Mouse (Mus musculus): Measurements from ENCODE around the gene Hoxa11. TPM values are rescaled to one million over a fixed set of nuclear protein-coding genes. Genes with fewer than 3 reads are reported as not detected.
A peak's percentile ranks its signal among the peaks of the same experiment; 100 is the strongest.

The Hoxa11 gene
- polyA plus RNA-seq, 1 experiment: not detected

- no peaks in the 10 kb centered on the region for H3K36me3 ChIP-seq (ENCODE audit: control insufficient read depth, insufficient read depth, low read length, poor library complexity, severe bottlenecking)
- no peaks in the 10 kb centered on the region for H3K9me3 ChIP-seq (replicated peaks; ENCODE audit: control insufficient read depth, insufficient read depth, low read length, poor library complexity, severe bottlenecking)
- H3K9ac ChIP-seq (ENCODE audit: low read depth, poor library complexity, severe bottlenecking): peak overlapping the region; percentile 50
- TF ChIP-seq CTCF (IDR thresholded peaks at IDR 0.05; ENCODE audit: low read depth, low read length): no peak
- TF ChIP-seq EP300 (IDR thresholded peaks at IDR 0.05; ENCODE audit: insufficient read depth, low read depth, low read length): no peak
- TF ChIP-seq POLR2A (IDR thresholded peaks at IDR 0.05; ENCODE audit: insufficient read depth, low read length): no peak
- no peaks in the 10 kb centered on the region for H3K4me1 ChIP-seq (ENCODE audit: control insufficient read depth, insufficient read depth, low read length)
- peaks cover 57% of the 10 kb centered on the region for H3K27me3 ChIP-seq (ENCODE audit: control insufficient read depth, insufficient read depth, low read length, poor library complexity, severe bottlenecking)
- H3K4me3 ChIP-seq (ENCODE audit: low read depth, low read length): peak overlapping the region; percentile 28
- no peak overlapping the region for H3K27ac ChIP-seq (ENCODE audit: insufficient read depth, low read length)
Observed at GRCm38 (mm10) chr6:52216691-52217458, 28.7 kb downstream of the Hoxa11 start.

- Histone ChIP-seq H3K27me3 (ENCODE audit: control insufficient read depth, insufficient read depth, low read length, poor library complexity, severe bottlenecking) (peaks cover 57% of the 10 kb centered on the region), H3K27ac (ENCODE audit: insufficient read depth, low read length) (no peak overlapping the region), H3K9ac (ENCODE audit: low read depth, poor library complexity, severe bottlenecking) (no peak overlapping the region), H3K36me3 (ENCODE audit: control insufficient read depth, insufficient read depth, low read length, poor library complexity, severe bottlenecking) (no peaks in the 10 kb centered on the region), H3K4me1 (ENCODE audit: control insufficient read depth, insufficient read depth, low read length) (no peaks in the 10 kb centered on the region), H3K9me3 (replicated peaks; ENCODE audit: control insufficient read depth, insufficient read depth, low read length, poor library complexity, severe bottlenecking) (no peaks in the 10 kb centered on the region), H3K4me3 (ENCODE audit: low read depth, low read length) (no peak overlapping the region)
- TF ChIP-seq EP300 (IDR thresholded peaks at IDR 0.05; ENCODE audit: insufficient read depth, low read depth, low read length): no peak
- TF ChIP-seq CTCF (IDR thresholded peaks at IDR 0.05; ENCODE audit: low read depth, low read length): no peak
- no peak for TF ChIP-seq POLR2A (IDR thresholded peaks at IDR 0.05; ENCODE audit: insufficient read depth, low read length)
Observed at GRCm38 (mm10) chr6:52215771-52216535, 29.7 kb downstream of the Hoxa11 start.

- no peak overlapping the region for H3K4me3 ChIP-seq (ENCODE audit: low read depth, low read length)
- H3K27ac ChIP-seq (ENCODE audit: insufficient read depth, low read length): no peak overlapping the region
- H3K36me3 ChIP-seq (ENCODE audit: control insufficient read depth, insufficient read depth, low read length, poor library complexity, severe bottlenecking): no peaks in the 10 kb centered on the region
- H3K27me3 ChIP-seq (ENCODE audit: control insufficient read depth, insufficient read depth, low read length, poor library complexity, severe bottlenecking): peaks cover 52% of the 10 kb centered on the region
- H3K9me3 ChIP-seq (replicated peaks; ENCODE audit: control insufficient read depth, insufficient read depth, low read length, poor library complexity, severe bottlenecking): no peaks in the 10 kb centered on the region
- H3K9ac ChIP-seq (ENCODE audit: low read depth, poor library complexity, severe bottlenecking): no peak overlapping the region
- H3K4me1 ChIP-seq (ENCODE audit: control insufficient read depth, insufficient read depth, low read length): no peaks in the 10 kb centered on the region
- TF ChIP-seq EP300 (IDR thresholded peaks at IDR 0.05; ENCODE audit: insufficient read depth, low read depth, low read length) (no peak), CTCF (IDR thresholded peaks at IDR 0.05; ENCODE audit: low read depth, low read length) (no peak), POLR2A (IDR thresholded peaks at IDR 0.05; ENCODE audit: insufficient read depth, low read length) (no peak)
Observed at GRCm38 (mm10) chr6:52215070-52215469, 30.5 kb downstream of the Hoxa11 start.

- H3K9me3 ChIP-seq (replicated peaks; ENCODE audit: control insufficient read depth, insufficient read depth, low read length, poor library complexity, severe bottlenecking): no peaks in the 10 kb centered on the region
- no peaks in the 10 kb centered on the region for H3K4me1 ChIP-seq (ENCODE audit: control insufficient read depth, insufficient read depth, low read length)
- H3K36me3 ChIP-seq (ENCODE audit: control insufficient read depth, insufficient read depth, low read length, poor library complexity, severe bottlenecking): no peaks in the 10 kb centered on the region
- H3K4me3 ChIP-seq (ENCODE audit: low read depth, low read length): no peak overlapping the region
- TF ChIP-seq EP300 (IDR thresholded peaks at IDR 0.05; ENCODE audit: insufficient read depth, low read depth, low read length) (no peak), POLR2A (IDR thresholded peaks at IDR 0.05; ENCODE audit: insufficient read depth, low read length) (no peak), CTCF (IDR thresholded peaks at IDR 0.05; ENCODE audit: low read depth, low read length) (no peak)
- no peak overlapping the region for H3K27ac ChIP-seq (ENCODE audit: insufficient read depth, low read length)
- H3K27me3 ChIP-seq (ENCODE audit: control insufficient read depth, insufficient read depth, low read length, poor library complexity, severe bottlenecking): peaks cover 55% of the 10 kb centered on the region
- H3K9ac ChIP-seq (ENCODE audit: low read depth, poor library complexity, severe bottlenecking): no peak overlapping the region
Observed at GRCm38 (mm10) chr6:52214271-52214670, 31.3 kb downstream of the Hoxa11 start.

GRCm38 (mm10) chr6:52213119-52213986 lies 32.3 kb downstream of the Hoxa11 start, which contains the start of the genes Hoxa3 and Gm28308:
TSS of gene Hoxa3 (minus strand) at chr6:52213336.
TSS of gene Gm28308 (minus strand) at chr6:52213339.
- peaks cover 49% of the 10 kb centered on the region for H3K27me3 ChIP-seq (ENCODE audit: control insufficient read depth, insufficient read depth, low read length, poor library complexity, severe bottlenecking)
- no peak within 1 kb of the TSS for H3K9ac ChIP-seq (ENCODE audit: low read depth, poor library complexity, severe bottlenecking)
- no peaks in the 10 kb centered on the region for H3K4me1 ChIP-seq (ENCODE audit: control insufficient read depth, insufficient read depth, low read length)
- H3K4me3 ChIP-seq (ENCODE audit: low read depth, low read length): 0 out of 2 replicates have a peak within 1 kb of the TSS, but pooled peaks have one; percentile 9
- H3K27ac ChIP-seq (ENCODE audit: insufficient read depth, low read length): no peak within 1 kb of the TSS
- TF ChIP-seq EP300 (IDR thresholded peaks at IDR 0.05; ENCODE audit: insufficient read depth, low read depth, low read length) (no peak), POLR2A (IDR thresholded peaks at IDR 0.05; ENCODE audit: insufficient read depth, low read length) (no peak), CTCF (IDR thresholded peaks at IDR 0.05; ENCODE audit: low read depth, low read length) (no peak)
- no peaks in the 10 kb centered on the region for H3K9me3 ChIP-seq (replicated peaks; ENCODE audit: control insufficient read depth, insufficient read depth, low read length, poor library complexity, severe bottlenecking)
- no peaks in the 10 kb centered on the region for H3K36me3 ChIP-seq (ENCODE audit: control insufficient read depth, insufficient read depth, low read length, poor library complexity, severe bottlenecking)

Data from ES-Bruce4 (cell line).